ENCODE assay signal across 12 mouse cellular contexts in genomic region chr9:62451585-62452372, GRCm38 (mm10).
DNase-seq lines count a peak whose midpoint lies in the region; ATAC-seq and TF ChIP-seq lines count a peak whose summit lies in the region.
"Had no signal": no experiment of that assay in that cellular context is flagged by ENCODE, and none has a peak within 500 bp of the region (broad histone marks: within the 10 kb centered on the region; RNA-seq: fewer than 3 reads in every experiment).

No protein-coding gene starts in this region.

- H3K4me1 ChIP-seq in cerebellum, adult 2 months (ENCODE audit: control insufficient read depth, insufficient read depth, low read length), result peaks cover 55% of the 10 kb centered on the region
- H3K4me1 ChIP-seq in heart, embryonic 16.5 days (ENCODE audit: control insufficient read depth, insufficient read depth, low read length), result peaks cover 53% of the 10 kb centered on the region

- H3K4me3 ChIP-seq in cerebellum, adult 2 months (replicated peaks; ENCODE audit: insufficient read depth, low read depth, low read length), result no peak overlapping the region
- H3K4me3 ChIP-seq in heart, embryonic 16.5 days (ENCODE audit: low read length), result no peak overlapping the region
- H3K4me3 ChIP-seq: limb, embryonic 13.5 days had no signal

- H3K9ac ChIP-seq in heart, embryonic 16.5 days (ENCODE audit: low read length), result peak overlapping the region; percentile 50
- H3K9ac ChIP-seq: limb, embryonic 13.5 days had no signal

- no peak for TF ChIP-seq CTCF in cerebellum, adult 2 months (IDR thresholded peaks at IDR 0.05; ENCODE audit: borderline replicate concordance, insufficient read depth, low read depth, low read length)

- no peak for TF ChIP-seq POLR2A in cerebellum, adult 2 months (IDR thresholded peaks at IDR 0.05; ENCODE audit: borderline replicate concordance, insufficient read depth, low read length)

- WGBS in cerebellum, adult 2 months, result 25% methylated on average over 8 of the region's 8 CpGs
- 47% methylated on average over 8 of the region's 8 CpGs for WGBS in heart, embryonic 16.5 days

- H3K4me2 ChIP-seq in heart, embryonic 16.5 days (ENCODE audit: low read depth, low read length), result peak overlapping the region; percentile 16; the same call in 1 of the 2 replicates
- H3K4me2 ChIP-seq: limb, embryonic 13.5 days had no signal

- peak overlapping the region; percentile 79 for H3K27ac ChIP-seq in cerebellum, adult 2 months (ENCODE audit: insufficient read depth, low read length)
- H3K27ac ChIP-seq in heart, embryonic 16.5 days (ENCODE audit: low read length), result peak overlapping the region; percentile 87
- H3K27ac ChIP-seq: hindbrain, postnatal 0 days; limb, embryonic 13.5 days had no signal

- H3K27me3 ChIP-seq in cerebellum, adult 2 months (ENCODE audit: control insufficient read depth, insufficient read depth, low read length), result no peaks in the 10 kb centered on the region
- H3K27me3 ChIP-seq in heart, embryonic 16.5 days (ENCODE audit: control insufficient read depth, insufficient read depth, low read length), result no peaks in the 10 kb centered on the region
- H3K27me3 ChIP-seq: limb, embryonic 13.5 days had no signal

- peak; percentile 51; the same call in 1 of the 2 replicates for ATAC-seq in heart, embryonic 16.5 days (replicated peaks; ENCODE audit: extremely low read depth, insufficient read depth, low FRiP score)
- peak; percentile 76 for ATAC-seq in megakaryocyte-erythroid progenitor cell, adult 5-6 weeks (replicated peaks; ENCODE audit: low FRiP score, low TSS enrichment, poor library complexity, severe bottlenecking)
- ATAC-seq: hindbrain, postnatal 0 days had no signal

- H3K9me3 ChIP-seq in heart, embryonic 16.5 days (replicated peaks; ENCODE audit: control insufficient read depth, low read length), result no peaks in the 10 kb centered on the region
- H3K9me3 ChIP-seq: limb, embryonic 13.5 days had no signal

- H3K36me3 ChIP-seq in heart, embryonic 16.5 days (ENCODE audit: control insufficient read depth, insufficient read depth), result no peaks in the 10 kb centered on the region

- intact Hi-C loops in left cerebral cortex, postnatal 25 days (cut with DNase I), result loop anchor here (5.0 kb wide), 1 partner anchor 34 kb away; no protein-coding TSS in a partner anchor

- peak; percentile 51 to 59 for DNase-seq in cerebellum, adult 2 months
- DNase-seq in cerebellum, adult 11-12 months, result no peak
- DNase-seq in heart, adult 11 months, result no peak
- peak; percentile 41 to 48 for DNase-seq in left cerebral cortex, postnatal 25 days (ENCODE audit: low spot score in 2 of 2)
- DNase-seq in left cerebral cortex, adult 11 months (ENCODE audit: low spot score), result no peak
- DNase-seq in layer of hippocampus, postnatal 14 days (ENCODE audit: low spot score in 2 of 2), result no peak
- DNase-seq: gastrocnemius, postnatal 14 days; layer of hippocampus, adult 9-11 months had no signal

Comparison
In these comparisons a context has a peak if more than half of its experiments do, and no peak if none do; other contexts are left out.
1. DNase-seq: peak in cerebellum, adult 2 months (2 of 2) and left cerebral cortex, postnatal 25 days (2 of 2); none in cerebellum, adult 11-12 months (single experiment), heart, adult 11 months (single experiment), left cerebral cortex, adult 11 months (single experiment) and layer of hippocampus, postnatal 14 days (0 of 2).